Mouse (Mus musculus): ENCODE results near the gene 6430550D23Rik.

DNA sequence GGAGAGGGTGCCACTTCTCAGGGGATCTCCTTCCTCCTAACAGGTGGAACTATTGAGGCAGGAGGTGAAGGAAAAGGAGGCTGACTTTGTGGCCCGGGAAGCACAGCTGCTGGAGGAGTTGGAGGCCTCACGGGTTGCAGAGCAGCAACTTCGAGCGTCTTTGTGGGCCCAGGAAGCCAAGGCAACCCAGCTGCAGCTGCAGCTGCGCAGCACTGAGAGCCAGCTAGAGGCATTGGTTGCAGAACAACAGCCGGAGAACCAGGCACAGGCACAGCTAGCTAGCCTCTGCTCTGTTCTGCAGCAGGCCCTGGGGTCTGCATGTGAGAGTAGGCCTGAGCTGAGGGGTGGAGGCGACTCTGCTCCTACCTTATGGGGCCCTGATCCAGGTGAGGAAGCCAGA, 22.0 kb downstream of the 6430550D23Rik start:
- TF ChIP-seq CTCF (IDR thresholded peaks at IDR 0.05; ENCODE audit: insufficient read depth, low read depth, low read length), result no peak
- TF ChIP-seq POLR2A (IDR thresholded peaks at IDR 0.05; ENCODE audit: insufficient read depth, low read depth, low read length), result no peak

Data from olfactory bulb, adult 2 months (tissue).